Mouse (Mus musculus): ENCODE measurements around the gene Zfp296. TPM values are rescaled to one million over a fixed set of nuclear protein-coding genes. Genes with fewer than 3 reads are reported as not detected.

Zfp296 gene
- polyA plus RNA-seq, 1 experiment from 2014 or later: 2.4 TPM

- Histone ChIP-seq H3K9me3 (ENCODE audit: control insufficient read depth, low read length) (no peaks in the 10 kb centered on the region; the same call in 1 of the 2 replicates), H3K27me3 (replicated peaks; ENCODE audit: control insufficient read depth, insufficient read depth, low read length) (no peaks in the 10 kb centered on the region), H3K4me3 (ENCODE audit: low read depth, low read length) (no peak overlapping the region), H3K4me2 (no peak overlapping the region), H3K4me1 (replicated peaks; ENCODE audit: control insufficient read depth, insufficient read depth, low read length) (peaks cover 25% of the 10 kb centered on the region), H3K27ac (ENCODE audit: low read depth, low read length) (no peak overlapping the region), H3K36me3 (ENCODE audit: control insufficient read depth, insufficient read depth, low read length) (peaks cover 34% of the 10 kb centered on the region), H3K9ac (ENCODE audit: low read depth, low read length) (no peak overlapping the region)
- DNase-seq (ENCODE audit: low spot score) (no peak), ATAC-seq (replicated peaks; ENCODE audit: low FRiP score) (no peak)
- WGBS: 95% methylated on average over 8 of the region's 8 CpGs
Measured at GRCm38 (mm10) chr7:19567426-19567825, 9.7 kb upstream of the Zfp296 start.

GRCm38 (mm10) chr7:19569647-19570046, 7.4 kb upstream of the Zfp296 start:
- 83% methylated on average over 3 of the region's 3 CpGs for WGBS
- H3K27ac ChIP-seq (ENCODE audit: low read depth, low read length): no peak overlapping the region
- no peak overlapping the region for H3K4me3 ChIP-seq (ENCODE audit: low read depth, low read length)
- no peak overlapping the region for H3K9ac ChIP-seq (ENCODE audit: low read depth, low read length)
- no peaks in the 10 kb centered on the region for H3K27me3 ChIP-seq (replicated peaks; ENCODE audit: control insufficient read depth, insufficient read depth, low read length)
- peaks cover 28% of the 10 kb centered on the region for H3K36me3 ChIP-seq (ENCODE audit: control insufficient read depth, insufficient read depth, low read length)
- H3K9me3 ChIP-seq (ENCODE audit: control insufficient read depth, low read length): no peaks in the 10 kb centered on the region
- no peak overlapping the region for H3K4me2 ChIP-seq
- no peak for ATAC-seq (replicated peaks; ENCODE audit: low FRiP score)
- H3K4me1 ChIP-seq (replicated peaks; ENCODE audit: control insufficient read depth, insufficient read depth, low read length): peaks cover 13% of the 10 kb centered on the region
- no peak for DNase-seq (ENCODE audit: low spot score)

GRCm38 (mm10) chr7:19572926-19573775, 3.9 kb upstream of the Zfp296 start:
- H3K27ac ChIP-seq (ENCODE audit: low read depth, low read length): peak overlapping the region; percentile 85

GRCm38 (mm10) chr7:19573776-19574140, 3.3 kb upstream of the Zfp296 start:
- 0 out of 2 replicates have a peak, but pooled peaks cover 8% of the 10 kb centered on the region for H3K27me3 ChIP-seq (replicated peaks; ENCODE audit: control insufficient read depth, insufficient read depth, low read length)
- peak overlapping the region; percentile 85 for H3K4me3 ChIP-seq (ENCODE audit: low read depth, low read length)
- H3K36me3 ChIP-seq (ENCODE audit: control insufficient read depth, insufficient read depth, low read length): peaks cover 9% of the 10 kb centered on the region; the same call in 1 of the 2 replicates
- no peaks in the 10 kb centered on the region for H3K9me3 ChIP-seq (ENCODE audit: control insufficient read depth, low read length)
- ATAC-seq (replicated peaks; ENCODE audit: low FRiP score): no peak
- H3K4me2 ChIP-seq: peak overlapping the region; percentile 89
- WGBS: 22% methylated on average over 16 of the region's 16 CpGs
- peak overlapping the region; percentile 90 for H3K9ac ChIP-seq (ENCODE audit: low read depth, low read length)
- no peak for DNase-seq (ENCODE audit: low spot score)
- peaks cover 34% of the 10 kb centered on the region for H3K4me1 ChIP-seq (replicated peaks; ENCODE audit: control insufficient read depth, insufficient read depth, low read length)
- peak overlapping the region; percentile 85 for H3K27ac ChIP-seq (ENCODE audit: low read depth, low read length)

More at GRCm38 (mm10) chr7:19572926-19573775, 3.9 kb upstream of the Zfp296 start:
- 0 out of 2 replicates have a peak, but pooled peaks cover 8% of the 10 kb centered on the region for H3K27me3 ChIP-seq (replicated peaks; ENCODE audit: control insufficient read depth, insufficient read depth, low read length)
- H3K36me3 ChIP-seq (ENCODE audit: control insufficient read depth, insufficient read depth, low read length): peaks cover 9% of the 10 kb centered on the region; the same call in 1 of the 2 replicates
- H3K4me3 ChIP-seq (ENCODE audit: low read depth, low read length): peak overlapping the region; percentile 85
- H3K9ac ChIP-seq (ENCODE audit: low read depth, low read length): peak overlapping the region; percentile 90
- under 1% methylated on average over 52 of the region's 53 CpGs for WGBS
- peak overlapping the region; percentile 89 for H3K4me2 ChIP-seq
- peak; percentile 85 for ATAC-seq (replicated peaks; ENCODE audit: low FRiP score)
- H3K4me1 ChIP-seq (replicated peaks; ENCODE audit: control insufficient read depth, insufficient read depth, low read length): peaks cover 34% of the 10 kb centered on the region
- H3K9me3 ChIP-seq (ENCODE audit: control insufficient read depth, low read length): no peaks in the 10 kb centered on the region
- DNase-seq (ENCODE audit: low spot score): peak; percentile 92

GRCm38 (mm10) chr7:19575559-19575958, 1.5 kb upstream of the Zfp296 start:
- peak overlapping the region; percentile 30 for H3K9ac ChIP-seq (ENCODE audit: low read depth, low read length)
- ATAC-seq (replicated peaks; ENCODE audit: low FRiP score): no peak
- DNase-seq (ENCODE audit: low spot score): no peak
- H3K4me2 ChIP-seq: peak overlapping the region; percentile 99
- 0 out of 2 replicates have a peak, but pooled peaks cover 8% of the 10 kb centered on the region for H3K27me3 ChIP-seq (replicated peaks; ENCODE audit: control insufficient read depth, insufficient read depth, low read length)
- peak overlapping the region; percentile 41 for H3K27ac ChIP-seq (ENCODE audit: low read depth, low read length)
- peaks cover 9% of the 10 kb centered on the region for H3K36me3 ChIP-seq (ENCODE audit: control insufficient read depth, insufficient read depth, low read length)
- H3K9me3 ChIP-seq (ENCODE audit: control insufficient read depth, low read length): no peaks in the 10 kb centered on the region
- H3K4me1 ChIP-seq (replicated peaks; ENCODE audit: control insufficient read depth, insufficient read depth, low read length): peaks cover 34% of the 10 kb centered on the region
- no peak overlapping the region for H3K4me3 ChIP-seq (ENCODE audit: low read depth, low read length)
- WGBS: 49% methylated on average over 3 of the region's 3 CpGs

- H3K27me3 ChIP-seq (replicated peaks; ENCODE audit: control insufficient read depth, insufficient read depth, low read length): 0 out of 2 replicates have a peak, but pooled peaks cover 8% of the 10 kb centered on the region
- H3K4me3 ChIP-seq (ENCODE audit: low read depth, low read length): peak overlapping the region; percentile 52
- H3K36me3 ChIP-seq (ENCODE audit: control insufficient read depth, insufficient read depth, low read length): peaks cover 16% of the 10 kb centered on the region; the same call in 1 of the 2 replicates
- ATAC-seq (replicated peaks; ENCODE audit: low FRiP score) (no peak), DNase-seq (ENCODE audit: low spot score) (no peak)
- peak overlapping the region; percentile 66 for H3K9ac ChIP-seq (ENCODE audit: low read depth, low read length)
- 11% methylated on average over 10 of the region's 10 CpGs for WGBS
- H3K9me3 ChIP-seq (ENCODE audit: control insufficient read depth, low read length): no peaks in the 10 kb centered on the region
- H3K4me1 ChIP-seq (replicated peaks; ENCODE audit: control insufficient read depth, insufficient read depth, low read length): peaks cover 24% of the 10 kb centered on the region
- peak overlapping the region; percentile 99 for H3K4me2 ChIP-seq
- H3K27ac ChIP-seq (ENCODE audit: low read depth, low read length): no peak overlapping the region
Measured at GRCm38 (mm10) chr7:19577877-19578414, 859 bp downstream of the Zfp296 start.

- no peak overlapping the region for H3K27ac ChIP-seq (ENCODE audit: low read depth, low read length)
- peaks cover 18% of the 10 kb centered on the region for H3K36me3 ChIP-seq (ENCODE audit: control insufficient read depth, insufficient read depth, low read length)
- no peak overlapping the region for H3K9ac ChIP-seq (ENCODE audit: low read depth, low read length)
- peak overlapping the region; percentile 99 for H3K4me2 ChIP-seq
- ATAC-seq (replicated peaks; ENCODE audit: low FRiP score) (no peak), DNase-seq (ENCODE audit: low spot score) (no peak)
- H3K9me3 ChIP-seq (ENCODE audit: control insufficient read depth, low read length): no peaks in the 10 kb centered on the region
- peaks cover 24% of the 10 kb centered on the region for H3K4me1 ChIP-seq (replicated peaks; ENCODE audit: control insufficient read depth, insufficient read depth, low read length)
- H3K4me3 ChIP-seq (ENCODE audit: low read depth, low read length): peak overlapping the region; percentile 52; the same call in 1 of the 2 replicates
- H3K27me3 ChIP-seq (replicated peaks; ENCODE audit: control insufficient read depth, insufficient read depth, low read length): 0 out of 2 replicates have a peak, but pooled peaks cover 8% of the 10 kb centered on the region
- 59% methylated on average over 4 of the region's 4 CpGs for WGBS
Measured at GRCm38 (mm10) chr7:19578436-19578835, 1.3 kb downstream of the Zfp296 start.

- no peak overlapping the region for H3K4me2 ChIP-seq
- ATAC-seq (replicated peaks; ENCODE audit: low FRiP score): no peak
- H3K9ac ChIP-seq (ENCODE audit: low read depth, low read length): no peak overlapping the region
- no peak overlapping the region for H3K4me3 ChIP-seq (ENCODE audit: low read depth, low read length)
- 0 out of 2 replicates have a peak, but pooled peaks cover 8% of the 10 kb centered on the region for H3K27me3 ChIP-seq (replicated peaks; ENCODE audit: control insufficient read depth, insufficient read depth, low read length)
- no peak for DNase-seq (ENCODE audit: low spot score)
- H3K4me1 ChIP-seq (replicated peaks; ENCODE audit: control insufficient read depth, insufficient read depth, low read length): peaks cover 21% of the 10 kb centered on the region
- 90% methylated on average over 10 of the region's 10 CpGs for WGBS
- no peak overlapping the region for H3K27ac ChIP-seq (ENCODE audit: low read depth, low read length)
- H3K36me3 ChIP-seq (ENCODE audit: control insufficient read depth, insufficient read depth, low read length): peaks cover 31% of the 10 kb centered on the region
- H3K9me3 ChIP-seq (ENCODE audit: control insufficient read depth, low read length): no peaks in the 10 kb centered on the region
Measured at GRCm38 (mm10) chr7:19579751-19580150, 2.7 kb downstream of the Zfp296 start.

Measured in liver, embryonic 11.5 days (tissue).